Mouse (Mus musculus) left cerebral cortex, postnatal 14 days (tissue): ENCODE measurements around the gene Ube2b. TPM values are rescaled to one million over a fixed set of nuclear protein-coding genes. Genes with fewer than 3 reads are reported as not detected.

Experiments used
- DNase-seq, 2 experiments: peaks; one replicate each; pipeline ENCODE4 v3.0.0; 2021 to 2022; ENCODE audit warnings: low spot score in 2 of 2, mixed read lengths in 1 of 2
- intact Hi-C: fragments of 180-260 bp; cut with DNase I; formaldehyde crosslinking; loops from one replicate; pipeline ENCODE4 v1.15.1; 2025
- total RNA-seq, 2 experiments: library from RNA; stranded (reverse); gene quantifications; 2 replicates each; pipeline ENCODE4 v1.2.3; 2021

Ube2b gene
- total RNA-seq, 2 experiments from 2014 or later: 167 to 182 TPM

- peak; percentile 23 to 28 for DNase-seq
- intact Hi-C loops: loop anchor here (5.0 kb wide), 1 partner anchor 98 kb away; the partner anchor contains the start of gene Ppp2ca
Measured at GRCm38 (mm10) chr11:51999611-52000289, 812 bp downstream of the Ube2b start.

GRCm38 (mm10) chr11:51971644-51972043 lies 28.9 kb downstream of the Ube2b start:
- intact Hi-C loops: no loop called here
- DNase-seq: no peak

- no peak for DNase-seq
- intact Hi-C loops: loop anchor here (2.0 kb wide), 1 partner anchor 149 kb away; no protein-coding TSS in a partner anchor
Measured at GRCm38 (mm10) chr11:51969511-51969910, 31.1 kb downstream of the Ube2b start.

GRCm38 (mm10) chr11:51968896-51969295 lies 31.7 kb downstream of the Ube2b start:
- intact Hi-C loops: loop anchor here (2.0 kb wide), 1 partner anchor 148 kb away; no protein-coding TSS in a partner anchor

GRCm38 (mm10) chr11:51967443-51968401 lies 32.8 kb downstream of the Ube2b start, which contains the start of gene Cdkn2aipnl:
Gene Cdkn2aipnl (plus strand): TSS chr11:51967661.
- peak; percentile 95 to 98 for DNase-seq
- intact Hi-C loops: loop anchor here (2.0 kb wide), 2 partner anchors 113 to 147 kb away; no protein-coding TSS in a partner anchor

More at GRCm38 (mm10) chr11:51968896-51969295, 31.7 kb downstream of the Ube2b start:
- no peak for DNase-seq

GRCm38 (mm10) chr11:51966651-51967050 lies 33.9 kb downstream of the Ube2b start:
- DNase-seq: no peak
- intact Hi-C loops: loop anchor here (2.0 kb wide), 1 partner anchor 112 kb away; no protein-coding TSS in a partner anchor

- DNase-seq: no peak
- intact Hi-C loops: no loop called here
Measured at GRCm38 (mm10) chr11:51962277-51962676, 38.3 kb downstream of the Ube2b start.

- DNase-seq: no peak
- intact Hi-C loops: no loop called here
Measured at GRCm38 (mm10) chr11:51961761-51962160, 38.8 kb downstream of the Ube2b start.

GRCm38 (mm10) chr11:51960967-51961471 lies 39.5 kb downstream of the Ube2b start:
- DNase-seq: peak; percentile 38 to 63
- intact Hi-C loops: no loop called here

- DNase-seq: no peak
- intact Hi-C loops: no loop called here
Measured at GRCm38 (mm10) chr11:51960061-51960460, 40.5 kb downstream of the Ube2b start.

GRCm38 (mm10) chr11:51959511-51959910 lies 41.1 kb downstream of the Ube2b start:
- DNase-seq: no peak
- intact Hi-C loops: no loop called here

- intact Hi-C loops: no loop called here
- no peak for DNase-seq
Measured at GRCm38 (mm10) chr11:51957760-51958159, 42.8 kb downstream of the Ube2b start.

GRCm38 (mm10) chr11:51956112-51956511 lies 44.5 kb downstream of the Ube2b start:
- no peak for DNase-seq
- intact Hi-C loops: no loop called here

- DNase-seq: no peak
- intact Hi-C loops: no loop called here
Measured at GRCm38 (mm10) chr11:51951861-51952420, 48.6 kb downstream of the Ube2b start.

- intact Hi-C loops: no loop called here
Measured at GRCm38 (mm10) chr11:51949919-51950318, 50.6 kb downstream of the Ube2b start.

GRCm38 (mm10) chr11:51949155-51949840 lies 51.3 kb downstream of the Ube2b start:
- intact Hi-C loops: no loop called here

More at GRCm38 (mm10) chr11:51949919-51950318, 50.6 kb downstream of the Ube2b start:
- DNase-seq: no peak

GRCm38 (mm10) chr11:51946144-51946543 lies 54.4 kb downstream of the Ube2b start:
- intact Hi-C loops: no loop called here
- DNase-seq: peak; percentile 12 to 61

More at GRCm38 (mm10) chr11:51949155-51949840, 51.3 kb downstream of the Ube2b start:
- no peak for DNase-seq

GRCm38 (mm10) chr11:51945548-51945947 lies 55.0 kb downstream of the Ube2b start:
- peak; percentile 56 to 63 for DNase-seq
- intact Hi-C loops: no loop called here

- DNase-seq: no peak
- intact Hi-C loops: no loop called here
Measured at GRCm38 (mm10) chr11:51944239-51944638, 56.3 kb downstream of the Ube2b start.
